Mouse (Mus musculus): ENCODE data around the gene Map2.

DNA sequence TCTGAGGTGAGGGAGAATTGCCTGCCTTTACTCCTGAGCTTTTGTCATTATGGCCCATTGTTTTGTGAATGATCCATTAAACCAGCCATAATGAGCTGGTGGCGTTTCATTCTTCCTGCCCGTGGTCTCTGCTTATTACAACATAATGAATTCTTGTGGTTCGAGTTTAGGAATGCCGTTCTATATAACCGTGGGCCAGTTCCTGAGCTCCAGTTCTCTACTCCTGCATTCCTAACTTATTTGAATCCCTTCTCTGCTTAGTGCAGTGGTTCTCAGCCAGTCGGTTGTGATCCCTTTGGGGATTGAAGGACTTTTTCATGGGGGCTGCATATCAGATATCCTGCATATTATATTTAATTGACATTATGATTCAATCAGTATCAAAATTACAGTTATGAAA is 153.9 kb downstream of the Map2 start:
- TF ChIP-seq CTCF (IDR thresholded peaks at IDR 0.05; ENCODE audit: low read depth), result no peak
- no peak for TF ChIP-seq EP300 (IDR thresholded peaks at IDR 0.05; ENCODE audit: low read depth)
